Mouse (Mus musculus) liver, embryonic 11.5 days (tissue): ENCODE data around the gene Wbp2. TPM values are rescaled to one million over a fixed set of nuclear protein-coding genes. Genes with fewer than 3 reads are reported as not detected.
A peak's percentile ranks its signal among the peaks of the same experiment; 100 is the strongest.

Experiments used
- ATAC-seq: fragments of 200-750 bp; cut with Nextera tagmentation; replicated peaks from 2 replicates; pipeline ENCODE4 v1.8.0; 2017; ENCODE audit warnings: moderate number of reproducible peaks, mild to moderate bottlenecking, moderate TSS enrichment, moderate library complexity; ENCODE audit not compliant: low FRiP score
- DNase-seq: peaks from one replicate; pipeline ENCODE4 v3.0.0-alpha.2; 2017; ENCODE audit warnings: low spot score
- H3K27ac ChIP-seq: fragments of 300-500 bp; sonication (generic); 2 replicates; pipeline ENCODE4 v1.5.1; 2014; ENCODE audit warnings: mild to moderate bottlenecking, low read depth, low read length, control low read depth
- H3K27me3 ChIP-seq: fragments of 300-500 bp; sonication (generic); replicated peaks from 2 replicates; pipeline ENCODE4 v1.6.1; 2014; ENCODE audit warnings: low read length, mixed read lengths; ENCODE audit not compliant: control insufficient read depth, insufficient read depth
- H3K36me3 ChIP-seq: fragments of 300-500 bp; sonication (generic); 2 replicates; pipeline ENCODE4 v1.6.1; 2014; ENCODE audit warnings: mild to moderate bottlenecking, low read length, moderate library complexity, mixed read lengths; ENCODE audit not compliant: control insufficient read depth, insufficient read depth
- H3K4me1 ChIP-seq: fragments of 300-500 bp; sonication (generic); replicated peaks from 2 replicates; pipeline ENCODE4 v1.6.1; 2014; ENCODE audit warnings: low read length, mixed read lengths; ENCODE audit not compliant: control insufficient read depth, insufficient read depth
- H3K4me2 ChIP-seq: fragments of 300-500 bp; sonication (generic); 2 replicates; pipeline ENCODE4 v1.6.1; 2014; ENCODE audit warnings: mild to moderate bottlenecking, control low read depth, moderate library complexity
- H3K4me3 ChIP-seq: fragments of 300-500 bp; sonication (generic); 2 replicates; pipeline ENCODE4 v1.5.1; 2014; ENCODE audit warnings: low read depth, low read length, control low read depth
- H3K9ac ChIP-seq: fragments of 300-500 bp; sonication (generic); 2 replicates; pipeline ENCODE4 v1.6.1; 2014; ENCODE audit warnings: low read depth, low read length, control low read depth
- H3K9me3 ChIP-seq: fragments of 300-500 bp; sonication (generic); 2 replicates; pipeline ENCODE4 v1.6.1; 2016; ENCODE audit warnings: low read length, inconsistent platforms, mixed read lengths; ENCODE audit not compliant: control insufficient read depth
- WGBS: fragments of 180-500 bp; shearing (Covaris S2); extraction: QIAGEN DNeasy Blood & Tissue Kit; methylation state at CpG from one replicate; pipeline ENCODE4 v1.1.7; 2014; 5-methylcytosine and 5-hydroxymethylcytosine counted together
- polyA plus RNA-seq: library from polyadenylated mRNA; unstranded; fragments of >200 nt; fragmentation: Nextera tagmentation; extraction: Ambion mirVana; gene quantifications from 2 replicates; pipeline ENCODE4 v1.2.1, GENCODE M21; 2014

Gene Wbp2
- polyA plus RNA-seq, 1 experiment from 2014 or later = 105 TPM

DNA sequence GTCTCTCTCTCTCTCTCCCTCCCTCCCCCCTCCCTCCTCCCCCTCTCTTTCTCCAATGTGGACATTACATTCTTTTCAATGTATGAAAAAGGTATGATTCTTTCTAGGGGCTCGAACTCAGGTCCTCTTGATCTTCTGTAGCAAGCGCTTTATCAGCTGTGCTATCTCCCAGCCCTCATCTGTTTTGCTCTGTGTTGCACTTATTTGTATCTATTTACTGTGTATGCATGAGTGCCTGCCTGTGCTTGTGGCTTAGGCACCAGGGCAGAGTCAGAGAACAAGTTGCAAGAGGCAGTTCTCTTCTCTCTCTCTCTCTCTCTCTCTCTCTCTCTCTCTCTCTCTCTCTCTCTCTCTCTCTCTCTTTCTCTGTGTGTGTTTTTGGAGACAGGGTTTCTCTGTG lies 18.3 kb upstream of the Wbp2 start:
- no peak for DNase-seq
- Histone ChIP-seq H3K4me3 (no peak overlapping the region), H3K27me3 (peaks cover 39% of the 10 kb centered on the region), H3K9me3 (no peaks in the 10 kb centered on the region), H3K4me1 (peaks cover 64% of the 10 kb centered on the region), H3K36me3 (no peaks in the 10 kb centered on the region), H3K9ac (no peak overlapping the region), H3K4me2 (no peak overlapping the region), H3K27ac (no peak overlapping the region)
- ATAC-seq = no peak
- 80% methylated on average over 2 of the region's 2 CpGs for WGBS

- Histone ChIP-seq H3K27me3 (peaks cover 29% of the 10 kb centered on the region), H3K36me3 (no peaks in the 10 kb centered on the region), H3K4me2 (no peak overlapping the region), H3K9me3 (no peaks in the 10 kb centered on the region), H3K9ac (no peak overlapping the region), H3K27ac (peak overlapping the region; percentile 16; the same call in 1 of the 2 replicates), H3K4me1 (peaks cover 65% of the 10 kb centered on the region), H3K4me3 (no peak overlapping the region)
- no peak for DNase-seq
- 46% methylated on average over 14 of the region's 14 CpGs for WGBS
- 0 out of 2 replicates have a peak, but pooled peaks have one; percentile 16 for ATAC-seq
Measured at GRCm38 (mm10) chr11:116104006-116104646, 17.3 kb upstream of the Wbp2 start.

DNA sequence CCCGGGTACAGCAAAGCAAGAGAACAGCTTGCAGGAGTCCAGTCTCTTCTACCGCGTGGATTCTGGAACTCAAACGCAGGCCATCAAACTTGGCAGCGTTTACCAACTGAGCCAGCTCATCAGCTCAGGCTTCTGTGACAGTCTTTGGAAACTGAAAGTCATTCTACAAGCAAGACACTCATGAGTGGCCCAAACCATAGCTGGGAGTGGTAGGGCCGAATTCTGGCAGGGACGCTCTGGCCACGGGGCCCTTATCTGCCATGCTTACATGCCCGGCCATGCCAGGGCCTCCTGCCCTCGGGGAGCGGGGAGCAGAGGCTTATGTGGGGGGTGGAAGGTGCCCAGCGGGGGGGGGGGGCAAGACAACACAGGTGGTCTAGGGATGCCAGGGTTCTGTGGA lies 16.8 kb upstream of the Wbp2 start:
- H3K27me3 ChIP-seq = peaks cover 24% of the 10 kb centered on the region
- peak overlapping the region; percentile 16; the same call in 1 of the 2 replicates for H3K27ac ChIP-seq
- DNase-seq (no peak), ATAC-seq (no peak)
- no peaks in the 10 kb centered on the region for H3K36me3 ChIP-seq
- H3K4me1 ChIP-seq = peaks cover 65% of the 10 kb centered on the region
- H3K4me3 ChIP-seq = no peak overlapping the region
- H3K4me2 ChIP-seq = no peak overlapping the region
- 70% methylated on average over 12 of the region's 12 CpGs for WGBS
- H3K9me3 ChIP-seq = no peaks in the 10 kb centered on the region
- H3K9ac ChIP-seq = no peak overlapping the region

GRCm38 (mm10) chr11:116102472-116102871 lies 15.7 kb upstream of the Wbp2 start:
- peak overlapping the region; percentile 50; the same call in 1 of the 2 replicates for H3K9ac ChIP-seq
- H3K4me2 ChIP-seq = no peak overlapping the region; the same call in 1 of the 2 replicates

GRCm38 (mm10) chr11:116101931-116102381 lies 15.2 kb upstream of the Wbp2 start:
- ATAC-seq (no peak), DNase-seq (no peak)
- no peaks in the 10 kb centered on the region for H3K36me3 ChIP-seq
- peaks cover 8% of the 10 kb centered on the region for H3K27me3 ChIP-seq
- peak overlapping the region; percentile 50 for H3K9ac ChIP-seq
- peak overlapping the region; percentile 43 for H3K4me2 ChIP-seq
- peaks cover 57% of the 10 kb centered on the region for H3K4me1 ChIP-seq
- H3K9me3 ChIP-seq = no peaks in the 10 kb centered on the region
- H3K27ac ChIP-seq = peak overlapping the region; percentile 72
- WGBS = 53% methylated on average over 11 of the region's 11 CpGs
- H3K4me3 ChIP-seq = no peak overlapping the region

More at GRCm38 (mm10) chr11:116102472-116102871, 15.7 kb upstream of the Wbp2 start:
- ATAC-seq (no peak), DNase-seq (no peak)
- 59% methylated on average over 3 of the region's 4 CpGs for WGBS
- peak overlapping the region; percentile 72 for H3K27ac ChIP-seq
- H3K27me3 ChIP-seq = peaks cover 13% of the 10 kb centered on the region
- peaks cover 59% of the 10 kb centered on the region for H3K4me1 ChIP-seq
- no peaks in the 10 kb centered on the region for H3K9me3 ChIP-seq
- no peak overlapping the region for H3K4me3 ChIP-seq
- no peaks in the 10 kb centered on the region for H3K36me3 ChIP-seq

DNA sequence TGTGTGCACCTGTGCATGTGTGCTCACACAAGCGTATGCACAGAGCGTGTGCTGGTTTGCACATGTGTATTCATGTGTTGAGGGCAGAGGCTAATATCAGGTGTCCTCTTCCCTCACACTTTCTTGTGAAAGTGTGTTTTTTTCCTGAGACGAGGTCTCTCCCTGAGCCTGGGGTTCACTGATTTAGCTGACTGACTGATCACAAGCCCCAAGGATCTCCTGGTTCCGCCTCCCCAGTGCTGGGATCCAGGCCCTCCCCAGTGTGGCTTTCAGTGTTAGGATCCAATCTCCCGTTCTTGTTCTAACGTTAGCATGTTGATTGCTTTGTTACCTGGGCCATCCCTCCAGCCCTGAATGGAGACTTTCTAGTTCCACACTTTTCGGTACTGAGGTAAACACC lies 14.0 kb upstream of the Wbp2 start:
- no peak for ATAC-seq
- H3K4me1 ChIP-seq = peaks cover 45% of the 10 kb centered on the region
- no peak overlapping the region for H3K27ac ChIP-seq

GRCm38 (mm10) chr11:116100385-116100784 lies 13.6 kb upstream of the Wbp2 start:
- Histone ChIP-seq H3K27me3 (no peaks in the 10 kb centered on the region), H3K9me3 (no peaks in the 10 kb centered on the region), H3K9ac (no peak overlapping the region), H3K36me3 (no peaks in the 10 kb centered on the region), H3K27ac (no peak overlapping the region), H3K4me1 (peaks cover 43% of the 10 kb centered on the region), H3K4me3 (no peak overlapping the region), H3K4me2 (no peak overlapping the region)
- WGBS = 56% methylated on average over 6 of the region's 6 CpGs
- DNase-seq (no peak), ATAC-seq (no peak)

More for the DNA sequence above, 14.0 kb upstream of the Wbp2 start:
- no peak overlapping the region for H3K9ac ChIP-seq
- H3K27me3 ChIP-seq = no peaks in the 10 kb centered on the region
- no peaks in the 10 kb centered on the region for H3K36me3 ChIP-seq
- DNase-seq = no peak
- H3K4me3 ChIP-seq = no peak overlapping the region
- H3K9me3 ChIP-seq = no peaks in the 10 kb centered on the region
- WGBS = 81% methylated on average over 7 of the region's 7 CpGs
- no peak overlapping the region for H3K4me2 ChIP-seq

DNA sequence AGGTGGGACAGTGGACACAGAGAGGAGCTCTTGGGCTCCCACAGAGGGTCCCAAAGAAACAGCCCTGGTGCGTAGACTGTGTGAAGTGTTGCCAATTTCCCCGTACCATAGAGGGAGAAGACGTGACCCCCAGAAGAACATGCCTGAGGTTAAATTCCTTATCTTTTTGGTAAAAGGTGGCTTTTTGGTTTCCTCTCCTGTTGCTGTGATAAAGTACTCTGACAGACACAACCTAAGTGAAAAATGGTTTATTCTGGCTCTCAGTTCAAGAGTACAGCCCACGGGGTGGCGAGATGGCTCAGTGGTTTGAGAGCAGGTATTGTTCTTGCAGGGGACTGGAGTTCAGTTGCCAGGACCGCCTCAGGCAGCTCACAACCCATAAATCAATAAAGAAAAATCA lies 12.7 kb upstream of the Wbp2 start:
- Histone ChIP-seq H3K36me3 (no peaks in the 10 kb centered on the region), H3K9me3 (no peaks in the 10 kb centered on the region), H3K27me3 (no peaks in the 10 kb centered on the region), H3K4me1 (peaks cover 42% of the 10 kb centered on the region), H3K27ac (no peak overlapping the region), H3K9ac (no peak overlapping the region), H3K4me2 (no peak overlapping the region), H3K4me3 (no peak overlapping the region)
- 62% methylated on average over 6 of the region's 6 CpGs for WGBS
- DNase-seq = no peak
- ATAC-seq = no peak
